Mouse (Mus musculus) small intestine, adult 2 months (tissue): ENCODE measurements at regions not wholly inside any gene's neighbourhood (a gene's known extent, or its start where the extent isn't known, plus 50 kb on each side); places are given as distances from the start of the nearest gene placed in this dataset.

Experiments
- H3K27ac ChIP-seq: fragments of 200-500 bp; 2 replicates; pipeline ENCODE4 v1.5.1; 2012; ENCODE audit warnings: low read depth, low read length, control low read depth, inconsistent platforms; ENCODE audit not compliant: insufficient read depth
- H3K27me3 ChIP-seq: fragments of 200-500 bp; 2 replicates; pipeline ENCODE4 v1.6.1; 2012; ENCODE audit warnings: mild to moderate bottlenecking, moderate library complexity, low read length, inconsistent platforms; ENCODE audit not compliant: control insufficient read depth, insufficient read depth
- H3K36me3 ChIP-seq: fragments of 200-500 bp; 2 replicates; pipeline ENCODE4 v1.6.1; 2012; ENCODE audit warnings: mild to moderate bottlenecking, low read length, control low read depth, inconsistent platforms; ENCODE audit not compliant: control insufficient read depth, insufficient read depth
- H3K4me1 ChIP-seq: fragments of 200-500 bp; 2 replicates; pipeline ENCODE4 v1.6.1; 2012; ENCODE audit warnings: low read length, inconsistent platforms, mixed read lengths; ENCODE audit not compliant: control insufficient read depth, insufficient read depth, insufficient read length
- H3K4me3 ChIP-seq: fragments of 200-500 bp; 2 replicates; pipeline ENCODE4 v1.5.1; 2012; ENCODE audit warnings: low read depth, mild to moderate bottlenecking, control low read depth, inconsistent platforms, low read length, moderate library complexity
- CTCF ChIP-seq: fragments of 200-500 bp; IDR thresholded peaks from 2 replicates; pipeline ENCODE4 v1.5.1; 2012; ENCODE audit warnings: low read depth, mild to moderate bottlenecking, control low read depth, inconsistent platforms, low read length, moderate library complexity, mixed read lengths; ENCODE audit not compliant: insufficient replicate concordance, insufficient read length; ENCODE audit errors: extremely low read depth
- POLR2A ChIP-seq: fragments of 200-500 bp; IDR thresholded peaks from 2 replicates; pipeline ENCODE4 v1.6.1; 2012; ENCODE audit warnings: low read depth, mild to moderate bottlenecking, control low read depth, inconsistent platforms, low read length, moderate library complexity
- WGBS: fragments of 180-500 bp; shearing (Covaris S2); methylation state at CpG from one replicate; pipeline ENCODE4 v1.1.7; 2018; 5-methylcytosine and 5-hydroxymethylcytosine counted together

DNA sequence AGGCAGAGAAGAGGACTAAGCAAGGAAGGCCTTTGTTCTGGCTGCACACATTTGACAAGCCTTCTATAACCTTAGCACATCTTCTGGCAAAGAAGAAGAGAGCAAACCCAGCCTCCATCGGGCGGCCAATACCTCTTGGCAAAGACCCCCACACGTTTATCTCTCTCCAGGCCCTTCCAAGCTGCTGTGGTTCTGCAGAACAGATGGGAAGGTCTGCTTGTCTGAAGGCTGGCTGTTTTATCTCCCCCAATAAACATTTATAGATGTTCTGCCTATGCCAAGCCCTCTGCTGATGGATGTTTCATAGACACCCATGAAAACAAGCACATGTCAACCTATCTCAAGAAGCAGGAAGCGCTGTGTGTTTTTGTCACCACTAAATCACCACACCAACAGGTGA, 339.4 kb upstream of the Rarb start:
- 69% methylated on average over 4 of the region's 4 CpGs for WGBS

DNA sequence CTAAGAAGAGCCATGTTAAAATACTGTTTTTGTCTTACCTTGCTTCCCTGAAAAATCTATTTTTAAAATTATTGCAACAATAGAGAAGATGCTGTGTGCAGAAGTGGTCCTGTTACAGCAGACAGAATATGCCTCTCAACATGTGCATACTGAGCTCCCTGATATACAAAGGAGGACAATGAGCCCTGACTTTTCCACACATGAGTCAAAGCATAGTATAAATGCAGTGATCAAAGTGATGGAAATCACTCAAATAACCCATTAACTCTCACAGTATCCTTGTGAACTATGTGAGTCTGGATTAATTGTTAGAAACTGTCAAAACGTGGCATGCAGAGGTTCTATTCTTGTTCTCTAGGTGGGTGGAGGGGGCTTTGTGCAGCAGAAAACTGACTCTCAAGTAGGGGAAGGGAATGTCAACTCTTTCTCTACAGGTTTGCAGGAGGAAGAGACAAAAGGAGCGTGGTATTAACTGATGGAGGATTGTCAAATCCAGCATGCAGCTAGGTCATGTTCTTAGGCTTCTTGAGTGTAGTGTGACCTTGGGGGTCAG, 337.5 kb upstream of the Rarb start:
- 61% methylated on average over 2 of the region's 2 CpGs for WGBS
- Histone ChIP-seq H3K27ac (no peak overlapping the region), H3K27me3 (no peaks in the 10 kb centered on the region), H3K4me1 (no peaks in the 10 kb centered on the region), H3K36me3 (no peaks in the 10 kb centered on the region), H3K4me3 (no peak overlapping the region)
- no peak for TF ChIP-seq CTCF
- TF ChIP-seq POLR2A, result no peak

More for the DNA sequence above, 339.4 kb upstream of the Rarb start:
- Histone ChIP-seq H3K4me3 (no peak overlapping the region), H3K27ac (no peak overlapping the region), H3K4me1 (no peaks in the 10 kb centered on the region), H3K27me3 (no peaks in the 10 kb centered on the region), H3K36me3 (no peaks in the 10 kb centered on the region)
- no peak for TF ChIP-seq POLR2A
- no peak for TF ChIP-seq CTCF

DNA sequence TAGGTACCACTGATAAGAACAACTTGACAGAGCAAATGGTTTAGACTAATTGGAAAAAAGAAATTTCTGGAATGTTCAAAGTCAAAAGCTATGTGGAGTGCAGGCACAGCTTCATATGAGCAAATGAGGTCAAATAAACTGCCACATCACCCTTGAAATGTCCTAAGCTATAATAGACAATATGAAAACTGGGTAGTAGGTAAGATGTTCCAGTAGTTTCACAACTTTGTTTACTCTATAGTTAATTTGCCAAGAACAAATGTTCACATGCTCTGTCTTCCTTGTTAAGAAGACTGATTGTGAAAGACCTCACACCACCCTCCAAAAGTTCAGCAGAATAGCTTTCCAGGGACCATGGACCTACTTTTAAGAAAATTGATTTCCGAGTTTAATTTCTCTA, 301.7 kb upstream of the Rarb start:
- Histone ChIP-seq H3K36me3 (no peaks in the 10 kb centered on the region), H3K4me3 (no peak overlapping the region), H3K27ac (no peak overlapping the region), H3K27me3 (no peaks in the 10 kb centered on the region), H3K4me1 (no peaks in the 10 kb centered on the region)
- 94% methylated on average over 1 of the region's 1 CpGs for WGBS
- TF ChIP-seq CTCF, result no peak
- no peak for TF ChIP-seq POLR2A

DNA sequence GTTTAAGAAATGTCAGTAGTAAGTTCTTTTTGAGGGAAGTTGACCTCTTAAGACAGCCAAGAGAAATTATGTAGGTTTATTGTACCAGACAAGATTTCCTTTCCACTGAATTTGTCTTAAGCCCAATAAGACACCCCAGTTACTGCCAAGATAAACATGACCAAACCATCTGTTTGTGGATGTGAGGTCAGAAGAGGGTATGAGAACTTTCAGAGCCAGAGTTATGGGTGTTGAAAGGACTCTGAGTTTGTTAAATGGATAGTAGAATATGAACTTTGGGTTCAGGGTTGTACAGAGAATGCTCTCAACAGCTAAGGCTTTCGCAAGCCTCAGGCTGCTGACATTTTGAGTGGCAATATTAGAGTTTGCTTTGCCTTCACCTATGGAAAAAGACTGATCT, 287.7 kb upstream of the Rarb start:
- no peak for TF ChIP-seq CTCF
- TF ChIP-seq POLR2A, result no peak
- Histone ChIP-seq H3K4me1 (no peaks in the 10 kb centered on the region), H3K27ac (no peak overlapping the region), H3K36me3 (no peaks in the 10 kb centered on the region), H3K27me3 (no peaks in the 10 kb centered on the region; the same call in 1 of the 2 replicates), H3K4me3 (no peak overlapping the region)
- WGBS, result 84% methylated on average over 1 of the region's 1 CpGs

DNA sequence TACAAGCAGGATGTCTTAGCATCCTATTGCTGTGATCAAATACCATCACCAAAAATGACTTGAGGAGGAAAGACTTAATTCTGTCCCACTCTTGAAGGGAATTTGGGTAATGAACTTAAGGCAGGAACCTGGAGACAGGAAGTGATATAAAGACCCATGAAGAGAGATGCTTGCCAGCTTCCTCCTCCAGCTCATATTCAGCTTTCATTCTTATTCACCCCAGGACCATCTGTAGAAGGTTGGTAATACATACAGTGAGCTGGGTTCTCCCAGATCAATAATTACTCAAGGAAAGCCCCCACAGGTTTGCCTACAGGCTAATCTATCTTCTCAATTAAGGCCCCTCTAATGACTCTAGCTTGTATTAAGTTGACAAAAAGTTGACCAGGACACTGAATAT, 283.5 kb upstream of the Rarb start:
- Histone ChIP-seq H3K36me3 (no peaks in the 10 kb centered on the region), H3K27ac (no peak overlapping the region), H3K4me3 (no peak overlapping the region), H3K4me1 (no peaks in the 10 kb centered on the region), H3K27me3 (no peaks in the 10 kb centered on the region)
- TF ChIP-seq CTCF (no peak), POLR2A (no peak)

DNA sequence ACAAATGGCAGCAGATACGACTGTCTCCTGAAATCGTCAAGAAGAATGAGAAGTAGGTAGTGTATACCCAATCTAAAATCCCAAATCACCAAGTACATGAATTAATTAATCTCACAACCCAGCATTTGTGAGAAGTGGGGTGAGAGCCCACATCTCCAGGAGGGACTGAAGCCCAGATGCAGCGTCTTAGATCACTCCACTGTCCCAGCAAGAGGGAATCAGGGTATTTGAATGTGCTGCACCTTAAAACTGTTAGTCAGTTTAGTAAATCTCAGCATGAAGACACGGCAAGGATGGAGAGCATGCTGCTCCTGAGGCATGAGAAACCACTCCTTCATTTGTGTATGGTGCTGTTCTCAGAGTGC, 271.6 kb upstream of the Rarb start:
- Histone ChIP-seq H3K27me3 (no peaks in the 10 kb centered on the region), H3K4me1 (no peaks in the 10 kb centered on the region), H3K4me3 (no peak overlapping the region), H3K27ac (no peak overlapping the region), H3K36me3 (no peaks in the 10 kb centered on the region)
- TF ChIP-seq POLR2A (no peak), CTCF (no peak)
- WGBS, result 72% methylated on average over 4 of the region's 4 CpGs

DNA sequence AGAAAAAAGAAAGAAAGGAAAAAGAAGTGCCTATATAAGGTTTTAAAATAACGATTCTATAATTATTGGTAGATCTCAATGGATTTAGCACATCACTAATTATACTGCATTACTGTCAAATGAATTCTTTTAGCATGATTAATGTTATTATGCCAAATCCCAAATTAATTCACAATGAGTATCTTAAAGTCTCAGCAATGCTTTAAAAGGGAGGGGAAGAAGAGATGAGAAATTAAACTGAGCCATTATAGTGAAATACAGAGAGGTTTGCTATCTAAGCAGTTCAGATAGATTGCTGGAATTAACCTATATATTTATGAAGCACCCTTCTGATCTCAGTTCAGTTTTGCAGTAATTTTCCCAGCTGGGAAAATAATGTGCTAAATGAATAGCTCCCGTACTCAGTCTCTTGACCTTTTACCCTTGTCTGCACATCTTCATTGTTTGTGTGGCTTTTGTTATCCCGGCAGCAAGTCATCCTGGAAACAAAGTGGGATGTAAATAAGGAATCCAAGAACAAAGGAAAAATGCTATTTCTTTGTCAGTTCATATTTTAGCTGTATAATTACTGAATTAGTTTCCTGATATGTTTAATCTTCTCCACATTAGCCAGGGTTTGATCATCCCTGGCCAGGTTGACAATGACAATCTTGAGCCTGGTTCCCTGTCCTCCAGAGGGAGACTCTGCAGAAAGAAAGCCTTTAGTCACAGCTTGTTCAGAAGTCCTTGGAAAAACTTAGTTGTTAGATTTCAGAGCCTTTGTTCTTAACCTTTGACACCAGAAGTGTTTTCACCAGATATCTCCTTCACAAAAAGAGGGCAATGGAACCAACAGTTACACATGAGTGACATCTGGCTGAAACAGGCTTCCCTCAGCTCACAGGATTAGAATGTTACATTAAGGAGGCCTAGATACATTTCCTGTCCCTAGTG, 270.9 kb upstream of the Rarb start:
- WGBS, result 54% methylated on average over 3 of the region's 3 CpGs

More for the DNA sequence above, 270.9 kb upstream of the Rarb start:
- no peak for TF ChIP-seq CTCF
- TF ChIP-seq POLR2A, result no peak
- Histone ChIP-seq H3K4me3 (no peak overlapping the region), H3K4me1 (no peaks in the 10 kb centered on the region), H3K36me3 (no peaks in the 10 kb centered on the region), H3K27ac (no peak overlapping the region), H3K27me3 (no peaks in the 10 kb centered on the region)
